Mouse (Mus musculus) thymus, adult 2 months (tissue): ENCODE measurements around the gene Phyhd1.

ENCODE experiments used
- CTCF ChIP-seq: fragments of 200-500 bp; IDR thresholded peaks from 2 replicates; pipeline ENCODE4 v1.5.1; 2012; ENCODE audit warnings: mild to moderate bottlenecking, control low read depth, low read length, moderate library complexity, borderline replicate concordance; ENCODE audit not compliant: control insufficient read depth, poor library complexity, insufficient read depth; ENCODE audit errors: extremely low read depth
- POLR2A ChIP-seq: fragments of 200-500 bp; IDR thresholded peaks from 2 replicates; pipeline ENCODE4 v1.6.1; 2012; ENCODE audit warnings: mild to moderate bottlenecking, low read length, control low read depth, moderate library complexity; ENCODE audit not compliant: control insufficient read depth, poor library complexity, insufficient read depth; ENCODE audit errors: extremely low read depth

GRCm38 (mm10) chr2:30286192-30287026 is 20.4 kb downstream of the Phyhd1 start, which contains the start of the genes Dolk and Nup188:
- peak; percentile 60; the same call in 1 of the 2 replicates for TF ChIP-seq CTCF
- TF ChIP-seq POLR2A: peak; percentile 86
